ENCODE assay signal across 11 mouse cellular contexts in genomic region chr13:59905488-59905887, GRCm38 (mm10).
"Had no signal": no experiment of that assay in that cellular context is flagged by ENCODE, and none has a peak within 500 bp of the region (broad histone marks: within the 10 kb centered on the region; RNA-seq: fewer than 3 reads in every experiment).

No protein-coding gene starts in this region.

- H3K4me1 ChIP-seq: kidney, embryonic 15.5 days had no signal

- H3K9me3 ChIP-seq: neural tube, embryonic 12.5 days had no signal

- H3K36me3 ChIP-seq: kidney, embryonic 15.5 days; limb, embryonic 13.5 days; neural tube, embryonic 12.5 days had no signal

- H3K27me3 ChIP-seq: kidney, embryonic 15.5 days; limb, embryonic 13.5 days; neural tube, embryonic 12.5 days had no signal

- H3K4me3 ChIP-seq: kidney, embryonic 15.5 days; limb, embryonic 13.5 days; neural tube, embryonic 12.5 days had no signal

- DNase-seq: kidney, adult 2 months; kidney, postnatal 14 days; layer of hippocampus, postnatal 36 days; left cerebral cortex, postnatal 4 days; lung, adult 18-20 months; right cerebral cortex, postnatal 14 days; thymus, postnatal 36 days had no signal

- H3K4me2 ChIP-seq: kidney, embryonic 15.5 days; limb, embryonic 13.5 days; neural tube, embryonic 12.5 days had no signal

- H3K9ac ChIP-seq: kidney, embryonic 15.5 days; limb, embryonic 13.5 days; liver, embryonic 14.5 days; neural tube, embryonic 12.5 days had no signal

- H3K27ac ChIP-seq: kidney, embryonic 15.5 days; limb, embryonic 13.5 days; liver, embryonic 14.5 days; neural tube, embryonic 12.5 days had no signal
